Mouse (Mus musculus): ENCODE measurements around the gene Susd2.

GRCm38 (mm10) chr10:75600189-75600730 is 43.5 kb downstream of the Susd2 start:
- TF ChIP-seq POLR2A (IDR thresholded peaks at IDR 0.05; ENCODE audit: control insufficient read depth, extremely low read depth, insufficient read depth, low read length, poor library complexity) = no peak
- TF ChIP-seq CTCF (IDR thresholded peaks at IDR 0.05; ENCODE audit: borderline replicate concordance, control insufficient read depth, extremely low read depth, insufficient read depth, low read length, poor library complexity) = no peak
